Mouse (Mus musculus): ENCODE results near the gene Arl4d. TPM values are rescaled to one million over a fixed set of nuclear protein-coding genes. Genes with fewer than 3 reads are reported as not detected.
A peak's percentile ranks its signal among the peaks of the same experiment; 100 is the strongest.
"Not testable (repeated sequence)": the region's sequence is repeated elsewhere in the genome, so short reads cannot be mapped to it uniquely, and the experiment has no call there.

Gene Arl4d
- polyA plus RNA-seq (2016; fragmentation: Nextera tagmentation; extraction: Ambion mirVana), result 11.6 and 12.1 TPM in 2 replicates

- Histone ChIP-seq H3K4me1 (peaks cover 29% of the 10 kb centered on the region), H3K27ac (peak within 1 kb of the TSS; percentile 85), H3K27me3 (peaks cover 9% of the 10 kb centered on the region), H3K9ac (peak within 1 kb of the TSS; percentile 79), H3K36me3 (no peaks in the 10 kb centered on the region), H3K4me3 (peak within 1 kb of the TSS; percentile 55), H3K4me2 (replicated peaks) (peak within 1 kb of the TSS; percentile 89), H3K9me3 (replicated peaks) (no peaks in the 10 kb centered on the region)
- WGBS, result 8% methylated on average over 34 of the region's 34 CpGs
- ATAC-seq (ENCODE audit: low FRiP score), result peak; percentile 95
These were observed at the start of gene Arl4d for GRCm38 (mm10) chr11:101664825-101665635. Arl4d (plus strand) TSS chr11:101665541.

GRCm38 (mm10) chr11:101616104-101616503, 49.2 kb upstream of the Arl4d start:
- H3K9ac ChIP-seq, result no peak overlapping the region
- H3K4me2 ChIP-seq (replicated peaks), result no peak overlapping the region
- H3K9me3 ChIP-seq (replicated peaks), result no peaks in the 10 kb centered on the region
- no peak overlapping the region for H3K4me3 ChIP-seq
- H3K36me3 ChIP-seq, result no peaks in the 10 kb centered on the region
- no peak overlapping the region for H3K27ac ChIP-seq
- WGBS, result 90% methylated on average over 8 of the region's 8 CpGs
- no peaks in the 10 kb centered on the region for H3K27me3 ChIP-seq
- ATAC-seq (ENCODE audit: low FRiP score), result no peak
- peaks cover 21% of the 10 kb centered on the region for H3K4me1 ChIP-seq

- peaks cover 21% of the 10 kb centered on the region for H3K4me1 ChIP-seq
- H3K9ac ChIP-seq, result peak overlapping the region; percentile 3; the same call in 1 of the 2 replicates
- H3K36me3 ChIP-seq, result no peaks in the 10 kb centered on the region
- H3K9me3 ChIP-seq (replicated peaks), result no peaks in the 10 kb centered on the region
- H3K4me2 ChIP-seq (replicated peaks), result peak overlapping the region; percentile 36
- peak; percentile 48; the same call in 1 of the 2 replicates for ATAC-seq (ENCODE audit: low FRiP score)
- peak overlapping the region; percentile 25 for H3K27ac ChIP-seq
- no peak overlapping the region for H3K4me3 ChIP-seq
- H3K27me3 ChIP-seq, result no peaks in the 10 kb centered on the region
- WGBS, result 26% methylated on average over 18 of the region's 18 CpGs
These were observed 48.2 kb upstream of the Arl4d start for GRCm38 (mm10) chr11:101616948-101617767.

- H3K27me3 ChIP-seq, result no peaks in the 10 kb centered on the region
- peak; percentile 56; the same call in 1 of the 2 replicates for ATAC-seq (ENCODE audit: low FRiP score)
- H3K4me3 ChIP-seq, result 0 out of 2 replicates have a peak overlapping the region, but pooled peaks have one; percentile 0
- H3K27ac ChIP-seq, result peak overlapping the region; percentile 25
- WGBS, result 4% methylated on average over 8 of the region's 8 CpGs
- no peaks in the 10 kb centered on the region for H3K36me3 ChIP-seq
- peak overlapping the region; percentile 36 for H3K4me2 ChIP-seq (replicated peaks)
- H3K9ac ChIP-seq, result peak overlapping the region; percentile 3; the same call in 1 of the 2 replicates
- H3K4me1 ChIP-seq, result peaks cover 21% of the 10 kb centered on the region
- no peaks in the 10 kb centered on the region for H3K9me3 ChIP-seq (replicated peaks)
These were observed 47.5 kb upstream of the Arl4d start for GRCm38 (mm10) chr11:101617849-101618248.

GRCm38 (mm10) chr11:101618596-101618995, 46.7 kb upstream of the Arl4d start:
- Histone ChIP-seq H3K27ac (no peak overlapping the region), H3K27me3 (no peaks in the 10 kb centered on the region), H3K4me1 (peaks cover 21% of the 10 kb centered on the region), H3K36me3 (no peaks in the 10 kb centered on the region), H3K9ac (no peak overlapping the region; the same call in 1 of the 2 replicates), H3K4me3 (no peak overlapping the region), H3K4me2 (replicated peaks) (peak overlapping the region; percentile 36; the same call in 1 of the 2 replicates), H3K9me3 (replicated peaks) (no peaks in the 10 kb centered on the region)
- ATAC-seq (ENCODE audit: low FRiP score), result no peak
- WGBS, result 81% methylated on average over 3 of the region's 3 CpGs

GRCm38 (mm10) chr11:101620022-101620655, 45.2 kb upstream of the Arl4d start:
- not testable (repeated sequence) for H3K4me3 ChIP-seq; H3K27ac ChIP-seq; H3K36me3 ChIP-seq; H3K9me3 ChIP-seq (replicated peaks); H3K4me2 ChIP-seq (replicated peaks); H3K9ac ChIP-seq; ATAC-seq (ENCODE audit: low FRiP score); H3K27me3 ChIP-seq
- 86% methylated on average over 11 of the region's 11 CpGs for WGBS
- H3K4me1 ChIP-seq, result peaks cover 21% of the 10 kb centered on the region

- Histone ChIP-seq H3K9ac (peak overlapping the region; percentile 53), H3K27me3 (no peaks in the 10 kb centered on the region), H3K4me1 (peaks cover 7% of the 10 kb centered on the region), H3K36me3 (no peaks in the 10 kb centered on the region), H3K9me3 (replicated peaks) (no peaks in the 10 kb centered on the region), H3K4me2 (replicated peaks) (peak overlapping the region; percentile 92), H3K27ac (peak overlapping the region; percentile 93), H3K4me3 (peak overlapping the region; percentile 32)
- WGBS, result 5% methylated on average over 8 of the region's 8 CpGs
- ATAC-seq (ENCODE audit: low FRiP score), result peak; percentile 12
These were observed 38.7 kb upstream of the Arl4d start for GRCm38 (mm10) chr11:101626649-101626994.

- peak; percentile 93 for ATAC-seq (ENCODE audit: low FRiP score)
These were observed 38.1 kb upstream of the Arl4d start, which contains the start of gene Rdm1 for GRCm38 (mm10) chr11:101626995-101627856. Rdm1 (plus strand) TSS chr11:101627195.

GRCm38 (mm10) chr11:101627857-101628559, 37.3 kb upstream of the Arl4d start:
- Histone ChIP-seq H3K36me3 (no peaks in the 10 kb centered on the region), H3K27ac (peak overlapping the region; percentile 96), H3K9ac (peak overlapping the region; percentile 74), H3K9me3 (replicated peaks) (no peaks in the 10 kb centered on the region), H3K4me2 (replicated peaks) (peak overlapping the region; percentile 92), H3K4me3 (peak overlapping the region; percentile 58), H3K27me3 (no peaks in the 10 kb centered on the region), H3K4me1 (peaks cover 7% of the 10 kb centered on the region)
- WGBS, result under 1% methylated on average over 32 of the region's 33 CpGs
- peak; percentile 64 for ATAC-seq (ENCODE audit: low FRiP score)

More at GRCm38 (mm10) chr11:101626995-101627856, 38.1 kb upstream of the Arl4d start, which contains the start of gene Rdm1:
- no peaks in the 10 kb centered on the region for H3K36me3 ChIP-seq
- peaks cover 7% of the 10 kb centered on the region for H3K4me1 ChIP-seq
- H3K4me3 ChIP-seq, result peak within 1 kb of the TSS; percentile 58
- H3K9ac ChIP-seq, result peak within 1 kb of the TSS; percentile 74
- H3K27ac ChIP-seq, result peak within 1 kb of the TSS; percentile 96
- no peaks in the 10 kb centered on the region for H3K9me3 ChIP-seq (replicated peaks)
- WGBS, result under 1% methylated on average over 34 of the region's 34 CpGs
- no peaks in the 10 kb centered on the region for H3K27me3 ChIP-seq
- peak within 1 kb of the TSS; percentile 92 for H3K4me2 ChIP-seq (replicated peaks)

GRCm38 (mm10) chr11:101628733-101629417, 36.5 kb upstream of the Arl4d start:
- 72% methylated on average over 4 of the region's 5 CpGs for WGBS
- not testable (repeated sequence) for H3K9ac ChIP-seq; H3K27ac ChIP-seq; H3K36me3 ChIP-seq; H3K4me1 ChIP-seq; ATAC-seq (ENCODE audit: low FRiP score); H3K9me3 ChIP-seq (replicated peaks); H3K27me3 ChIP-seq
- Histone ChIP-seq H3K4me2 (replicated peaks) (peak overlapping the region; percentile 92), H3K4me3 (0 out of 2 replicates have a peak overlapping the region, but pooled peaks have one; percentile 58)

All from hindbrain, embryonic 12.5 days (tissue).